Mouse (Mus musculus): ENCODE measurements around the gene Csnk1g2. TPM values are rescaled to one million over a fixed set of nuclear protein-coding genes. Genes with fewer than 3 reads are reported as not detected.

Gene Csnk1g2
- polyA plus RNA-seq (2012; rRNA removed) = 61.9 and 64.2 TPM in 2 replicates

DNA sequence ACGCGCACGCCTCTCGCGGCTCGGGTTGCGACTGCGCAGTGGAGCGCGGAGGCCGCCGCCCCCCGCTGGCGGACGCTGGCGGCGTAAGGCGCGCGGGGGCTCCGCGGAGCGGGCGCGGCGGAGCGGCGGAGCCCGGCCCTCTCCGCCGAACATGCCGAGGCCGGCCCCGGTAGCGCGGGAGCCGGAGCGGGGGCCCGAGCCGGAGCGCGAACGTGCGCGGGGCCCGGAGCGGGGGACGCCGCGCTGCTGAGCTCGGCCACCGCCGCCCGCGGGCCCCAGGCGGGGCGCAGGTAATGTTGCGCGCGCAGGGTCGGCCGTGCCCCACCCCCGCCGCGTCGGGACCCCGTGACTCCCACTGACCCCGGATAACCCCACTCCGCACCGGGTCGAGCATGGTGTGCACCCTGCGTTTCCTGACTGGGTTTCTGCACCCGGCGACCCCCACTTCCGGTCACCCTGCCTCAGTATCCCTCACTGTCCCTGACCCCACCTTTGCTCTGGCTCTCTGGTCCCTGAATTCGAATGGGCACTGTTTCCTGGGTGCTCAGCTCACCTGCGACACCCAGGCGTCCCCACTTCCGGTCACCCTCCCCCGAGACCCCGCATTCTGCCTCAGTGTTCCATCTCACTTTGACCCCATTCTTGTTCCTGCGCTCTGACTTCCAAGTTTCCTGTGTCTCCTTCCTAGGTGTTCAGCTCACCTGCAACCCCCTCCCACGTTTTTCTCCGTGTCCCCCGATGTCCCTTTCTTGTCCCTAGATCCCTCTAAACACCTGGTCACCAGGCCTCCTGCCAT, at the start of gene Csnk1g2:
TSS of gene Csnk1g2 (plus strand) at position 178 of the 796 bp plus-strand sequence.

GRCm38 (mm10) chr10:80577195-80578130, 45.2 kb upstream of the Csnk1g2 start, which contains the start of gene Klf16:
TSS of gene Klf16 (minus strand) at chr10:80577321.

DNA sequence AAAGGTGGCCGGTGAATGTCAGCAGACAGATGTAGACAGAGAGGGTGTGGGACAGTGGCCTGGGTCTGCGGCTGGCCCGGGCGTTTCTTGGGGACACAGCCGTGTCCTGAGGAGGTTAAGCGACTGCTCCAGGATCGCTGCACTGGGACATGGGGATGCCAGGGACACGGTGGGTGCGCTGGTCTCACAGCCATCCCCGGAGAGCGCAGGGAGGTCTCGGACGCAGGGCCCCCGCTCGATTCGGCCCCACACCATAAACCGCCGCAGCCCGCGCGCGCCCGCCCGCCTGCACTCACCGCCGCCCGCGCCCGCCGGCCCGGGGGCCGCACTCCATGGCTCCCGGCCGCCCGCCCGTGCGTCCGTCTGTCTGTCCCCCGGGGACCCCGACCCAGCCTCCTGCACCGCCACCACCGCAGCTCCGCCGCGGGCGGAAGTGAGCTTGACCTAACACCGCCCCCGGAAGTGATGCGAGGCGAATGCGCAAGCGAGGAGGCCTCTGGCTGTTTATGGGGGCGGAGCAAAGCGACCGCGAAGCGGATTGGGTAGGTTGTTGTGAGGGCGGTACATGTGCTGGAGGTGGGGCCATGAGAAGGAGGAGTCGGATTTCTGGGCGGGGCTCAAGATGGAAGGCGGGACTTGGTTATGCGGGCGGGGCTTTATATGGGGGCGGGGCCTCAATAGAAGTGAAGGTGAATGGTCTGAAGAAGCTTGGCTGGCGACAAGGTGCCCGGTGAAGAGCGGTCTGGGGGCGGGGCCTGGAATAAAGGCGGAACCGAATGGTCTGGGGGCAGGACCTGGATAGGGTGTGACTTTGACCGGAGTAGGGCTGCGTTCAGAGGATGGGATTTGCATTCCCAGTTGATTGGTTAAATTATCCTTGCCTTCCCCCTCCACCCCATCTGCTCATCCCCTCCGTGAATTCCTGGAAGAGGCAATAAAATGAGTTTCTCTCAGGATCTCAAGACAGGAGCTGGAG, 32.5 kb upstream of the Csnk1g2 start, which contains the start of gene Abhd17a:
TSS of gene Abhd17a (minus strand) at position 463 of the 976 bp plus-strand sequence.

GRCm38 (mm10) chr10:80602698-80603325, 19.8 kb upstream of the Csnk1g2 start, which contains the start of the genes Scamp4 and Adat3:
TSS of gene Scamp4 (plus strand) at chr10:80602872.
TSS of gene Adat3 (plus strand) at chr10:80602880.

GRCm38 (mm10) chr10:80605721-80606120, 16.9 kb upstream of the Csnk1g2 start, which contains the start of gene Gm49322:
TSS of gene Gm49322 (plus strand) at chr10:80606021.

DNA sequence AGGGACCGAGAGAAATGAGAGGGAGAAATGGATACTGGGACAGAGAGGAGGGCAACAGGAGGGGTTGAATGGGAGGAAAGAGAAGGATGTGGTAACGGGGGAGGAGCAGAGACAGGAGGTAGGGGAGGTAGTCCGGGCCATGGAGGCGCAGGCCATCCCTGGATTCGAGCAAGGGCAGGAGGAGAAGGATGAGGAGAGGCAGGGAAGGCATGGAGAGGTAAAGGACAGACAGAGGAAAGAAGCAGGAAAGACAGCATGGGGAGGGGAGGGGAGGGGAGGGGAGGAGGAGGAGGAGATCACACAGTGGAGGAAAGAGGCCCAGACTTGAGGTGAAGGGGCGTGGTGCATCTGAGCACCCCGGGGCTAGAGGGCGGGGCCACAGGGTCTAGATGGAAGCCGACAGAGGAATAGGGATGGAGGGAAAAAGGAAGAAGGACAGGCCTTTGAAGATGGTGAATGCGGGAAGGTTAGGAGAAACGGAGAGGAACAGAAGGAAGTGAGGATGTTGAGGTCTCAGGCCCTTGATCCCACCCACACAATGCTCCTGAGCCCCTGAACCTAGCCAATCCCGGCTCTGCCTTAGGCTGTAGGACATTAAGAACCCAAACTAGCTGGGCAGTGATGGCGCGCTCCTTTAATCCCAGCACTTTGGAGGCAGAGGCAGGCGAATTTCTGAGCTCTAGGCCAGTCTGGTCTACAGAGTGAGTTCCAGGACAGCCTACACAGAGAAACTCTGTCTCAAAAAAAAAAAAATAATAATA, 34.4 kb downstream of the Csnk1g2 start, which contains the start of gene Btbd2:
TSS of gene Btbd2 (minus strand) at position 209 of the 761 bp plus-strand sequence.

GRCm38 (mm10) chr10:80677942-80678436, 55.4 kb downstream of the Csnk1g2 start, which contains the start of gene Mknk2:
TSS of gene Mknk2 (minus strand) at chr10:80678112.

Other genes with a start within 250 kb of the Csnk1g2 start
- 2.4 and 2.5 TPM in 2 replicates for gene Mex3d, start 235.2 kb upstream of the Csnk1g2 start, polyA plus RNA-seq (2012; rRNA removed)
- gene Mbd3, start 223.3 kb upstream of the Csnk1g2 start, polyA plus RNA-seq (2012; rRNA removed) = 54.7 and 60.4 TPM in 2 replicates
- gene Uqcr11, start 216.0 kb upstream of the Csnk1g2 start, polyA plus RNA-seq (2012; rRNA removed) = 756 and 889 TPM in 2 replicates
- gene Tcf3, start 189.2 kb upstream of the Csnk1g2 start, polyA plus RNA-seq (2012; rRNA removed) = 30.8 and 34.7 TPM in 2 replicates
- 0.01 TPM in 2 replicates for gene Onecut3, start 128.0 kb upstream of the Csnk1g2 start, polyA plus RNA-seq (2012; rRNA removed)
- gene Atp8b3, start 83.7 kb upstream of the Csnk1g2 start, polyA plus RNA-seq (2012; rRNA removed) = 0.01 TPM in 2 replicates
- 14.0 and 19.7 TPM in 2 replicates for gene Rexo1, start 61.3 kb upstream of the Csnk1g2 start, polyA plus RNA-seq (2012; rRNA removed)
- 5.5 and 6.4 TPM in 2 replicates for gene Klf16, start 45.5 kb upstream of the Csnk1g2 start, polyA plus RNA-seq (2012; rRNA removed)
- gene Abhd17a, start 32.5 kb upstream of the Csnk1g2 start, polyA plus RNA-seq (2012; rRNA removed) = 39.9 and 40.7 TPM in 2 replicates
- gene Scamp4, start 20.0 kb upstream of the Csnk1g2 start, polyA plus RNA-seq (2012; rRNA removed) = 17.8 and 19.9 TPM in 2 replicates
- gene Adat3, start 20.0 kb upstream of the Csnk1g2 start, polyA plus RNA-seq (2012; rRNA removed) = 3.1 and 3.6 TPM in 2 replicates
- gene Gm49322, start 16.8 kb upstream of the Csnk1g2 start, polyA plus RNA-seq (2012; rRNA removed) = 0.74 and 0.80 TPM in 2 replicates
- gene Btbd2, start 34.2 kb downstream of the Csnk1g2 start, polyA plus RNA-seq (2012; rRNA removed) = 10.7 TPM in 2 replicates
- gene Mknk2, start 55.3 kb downstream of the Csnk1g2 start, polyA plus RNA-seq (2012; rRNA removed) = 42.1 and 45.1 TPM in 2 replicates
- 12.3 and 13.5 TPM in 2 replicates for gene Mob3a, start 79.1 kb downstream of the Csnk1g2 start, polyA plus RNA-seq (2012; rRNA removed)
- gene Izumo4, start 79.3 kb downstream of the Csnk1g2 start, polyA plus RNA-seq (2012; rRNA removed) = 11.0 and 12.1 TPM in 2 replicates
- 26.6 and 31.1 TPM in 2 replicates for gene Ap3d1, start 119.4 kb downstream of the Csnk1g2 start, polyA plus RNA-seq (2012; rRNA removed)
- 4.8 and 5.8 TPM in 2 replicates for gene Dot1l, start 132.4 kb downstream of the Csnk1g2 start, polyA plus RNA-seq (2012; rRNA removed)
- 18.1 and 20.1 TPM in 2 replicates for gene Sf3a2, start 175.4 kb downstream of the Csnk1g2 start, polyA plus RNA-seq (2012; rRNA removed)
- 33.7 and 36.1 TPM in 2 replicates for gene Plekhj1, start 175.8 kb downstream of the Csnk1g2 start, polyA plus RNA-seq (2012; rRNA removed)
- gene Amh, start 182.4 kb downstream of the Csnk1g2 start, polyA plus RNA-seq (2012; rRNA removed) = 0.19 and 0.23 TPM in 2 replicates
- 0.06 and 0.07 TPM in 2 replicates for gene Jsrp1, start 190.7 kb downstream of the Csnk1g2 start, polyA plus RNA-seq (2012; rRNA removed)
- gene Oaz1, start 203.8 kb downstream of the Csnk1g2 start, polyA plus RNA-seq (2012; rRNA removed) = 573 TPM in 2 replicates
- 0.01 TPM in 1 of 2 replicates, not detected in the other for gene Lingo3, start 221.2 kb downstream of the Csnk1g2 start, polyA plus RNA-seq (2012; rRNA removed)
- gene Lsm7, start 232.4 kb downstream of the Csnk1g2 start, polyA plus RNA-seq (2012; rRNA removed) = 121 and 137 TPM in 2 replicates
- gene Sppl2b, start 232.4 kb downstream of the Csnk1g2 start, polyA plus RNA-seq (2012; rRNA removed) = 32.6 and 37.7 TPM in 2 replicates
- 0.05 and 0.07 TPM in 2 replicates for gene Tmprss9, start 249.0 kb downstream of the Csnk1g2 start, polyA plus RNA-seq (2012; rRNA removed)

Data from liver, embryonic 18 days (tissue).